Mouse (Mus musculus): Measurements from ENCODE around the gene Rexo1.

Rexo1 gene

GRCm38 (mm10) chr10:80584642-80585552 lies 23.5 kb upstream of the Rexo1 start:
- no peak for DNase-seq (ENCODE audit: low read depth)

GRCm38 (mm10) chr10:80584045-80584488 lies 22.7 kb upstream of the Rexo1 start:
- DNase-seq (ENCODE audit: low read depth) = no peak

- DNase-seq (ENCODE audit: low read depth) = no peak
Measured at GRCm38 (mm10) chr10:80583047-80583446, 21.7 kb upstream of the Rexo1 start.

- DNase-seq (ENCODE audit: low read depth) = peak; percentile 94
Measured at GRCm38 (mm10) chr10:80578911-80579310, 17.6 kb upstream of the Rexo1 start.

- DNase-seq (ENCODE audit: low read depth) = peak; percentile 94
Measured at GRCm38 (mm10) chr10:80578131-80578750, 16.9 kb upstream of the Rexo1 start.

GRCm38 (mm10) chr10:80577195-80578130 lies 16.1 kb upstream of the Rexo1 start, which contains the start of gene Klf16:
Klf16 (minus strand) TSS chr10:80577321.
- DNase-seq (ENCODE audit: low read depth) = peak; percentile 99

- DNase-seq (ENCODE audit: low read depth) = peak; percentile 85
Measured at GRCm38 (mm10) chr10:80576351-80577194, 15.2 kb upstream of the Rexo1 start.

- DNase-seq (ENCODE audit: low read depth) = no peak
Measured at GRCm38 (mm10) chr10:80575925-80576324, 14.6 kb upstream of the Rexo1 start.

GRCm38 (mm10) chr10:80574896-80575295 lies 13.5 kb upstream of the Rexo1 start:
- DNase-seq (ENCODE audit: low read depth) = no peak

- peak; percentile 42 for DNase-seq (ENCODE audit: low read depth)
Measured at GRCm38 (mm10) chr10:80573944-80574343, 12.6 kb upstream of the Rexo1 start.

- no peak for DNase-seq (ENCODE audit: low read depth)
Measured at GRCm38 (mm10) chr10:80572477-80572876, 11.1 kb upstream of the Rexo1 start.

GRCm38 (mm10) chr10:80570871-80571836 lies 9.8 kb upstream of the Rexo1 start:
- DNase-seq (ENCODE audit: low read depth) = no peak

- no peak for DNase-seq (ENCODE audit: low read depth)
Measured at GRCm38 (mm10) chr10:80570419-80570818, 9.1 kb upstream of the Rexo1 start.

- DNase-seq (ENCODE audit: low read depth) = peak; percentile 63
Measured at GRCm38 (mm10) chr10:80569664-80570066, 8.3 kb upstream of the Rexo1 start.

GRCm38 (mm10) chr10:80568876-80569275 lies 7.5 kb upstream of the Rexo1 start:
- no peak for DNase-seq (ENCODE audit: low read depth)

GRCm38 (mm10) chr10:80566375-80567092 lies 5.2 kb upstream of the Rexo1 start:
- DNase-seq (ENCODE audit: low read depth) = peak; percentile 92

GRCm38 (mm10) chr10:80560621-80561020 lies 739 bp downstream of the Rexo1 start:
- no peak for DNase-seq (ENCODE audit: low read depth)

- DNase-seq (ENCODE audit: low read depth) = no peak
Measured at GRCm38 (mm10) chr10:80559431-80559830, 1.9 kb downstream of the Rexo1 start.

GRCm38 (mm10) chr10:80557346-80557965 lies 3.9 kb downstream of the Rexo1 start:
- peak; percentile 74 for DNase-seq (ENCODE audit: low read depth)
